Mouse (Mus musculus) forebrain, embryonic 12.5 days (tissue): ENCODE measurements around the gene Icam5. TPM values are rescaled to one million over a fixed set of nuclear protein-coding genes. Genes with fewer than 3 reads are reported as not detected.
"Not testable (repeated sequence)": the region's sequence is repeated elsewhere in the genome, so short reads cannot be mapped to it uniquely, and the experiment has no call there.

Source experiments
- ATAC-seq: fragments of 200-750 bp; cut with Nextera tagmentation; 2 replicates; pipeline ENCODE4 v1.8.0; 2017; ENCODE audit warnings: moderate TSS enrichment; ENCODE audit not compliant: low FRiP score
- H3K27ac ChIP-seq: fragments of 300-500 bp; sonication (generic); 2 replicates; pipeline ENCODE4 v1.5.1; 2016; ENCODE audit warnings: mild to moderate bottlenecking
- H3K27me3 ChIP-seq: fragments of 300-500 bp; sonication (generic); 2 replicates; pipeline ENCODE4 v1.6.1; 2016; ENCODE audit warnings: mild to moderate bottlenecking
- H3K36me3 ChIP-seq: fragments of 300-500 bp; sonication (generic); replicated peaks from 2 replicates; pipeline ENCODE4 v1.6.1; 2016; ENCODE audit warnings: mild to moderate bottlenecking
- H3K4me1 ChIP-seq: fragments of 300-500 bp; sonication (generic); 2 replicates; pipeline ENCODE4 v1.6.1; 2016
- H3K4me2 ChIP-seq: fragments of 300-500 bp; sonication (generic); 2 replicates; pipeline ENCODE4 v1.6.1; 2016; ENCODE audit warnings: mild to moderate bottlenecking, moderate library complexity
- H3K4me3 ChIP-seq: fragments of 300-500 bp; sonication (generic); replicated peaks from 2 replicates; pipeline ENCODE4 v1.5.1; 2016; ENCODE audit warnings: mild to moderate bottlenecking
- H3K9ac ChIP-seq: fragments of 300-500 bp; sonication (generic); 2 replicates; pipeline ENCODE4 v1.6.1; 2016; ENCODE audit warnings: mild to moderate bottlenecking
- H3K9me3 ChIP-seq: fragments of 300-500 bp; sonication (generic); 2 replicates; pipeline ENCODE4 v1.6.1; 2016
- WGBS: fragments of 180-500 bp; shearing (Covaris S2); methylation state at CpG from one replicate; pipeline ENCODE4 v1.1.7; 2016; 5-methylcytosine and 5-hydroxymethylcytosine counted together
- polyA plus RNA-seq: library from polyadenylated mRNA; unstranded; fragments of >200 nt; fragmentation: Nextera tagmentation; extraction: Ambion mirVana; gene quantifications from 2 replicates; pipeline ENCODE4 v1.2.1, GENCODE M21; 2016

The Icam5 gene
- polyA plus RNA-seq: 0.13 TPM in 2 replicates

- H3K4me3 ChIP-seq: peak within 1 kb of the TSS; percentile 46
- H3K36me3 ChIP-seq: no peaks in the 10 kb centered on the region
- peaks cover 99% of the 10 kb centered on the region for H3K27me3 ChIP-seq
- under 1% methylated on average over 35 of the region's 35 CpGs for WGBS
- H3K27ac ChIP-seq: no peak within 1 kb of the TSS
- H3K4me2 ChIP-seq: peak within 1 kb of the TSS; percentile 87
- peak; percentile 20; the same call in 1 of the 2 replicates for ATAC-seq
- peak within 1 kb of the TSS; percentile 45; the same call in 1 of the 2 replicates for H3K9ac ChIP-seq
- H3K9me3 ChIP-seq: no peaks in the 10 kb centered on the region
- H3K4me1 ChIP-seq: peaks cover 59% of the 10 kb centered on the region
Observed at GRCm38 (mm10) chr9:21031896-21032351, at the start of gene Icam5. Gene Icam5, plus strand, starts transcription at chr9:21032073.

DNA sequence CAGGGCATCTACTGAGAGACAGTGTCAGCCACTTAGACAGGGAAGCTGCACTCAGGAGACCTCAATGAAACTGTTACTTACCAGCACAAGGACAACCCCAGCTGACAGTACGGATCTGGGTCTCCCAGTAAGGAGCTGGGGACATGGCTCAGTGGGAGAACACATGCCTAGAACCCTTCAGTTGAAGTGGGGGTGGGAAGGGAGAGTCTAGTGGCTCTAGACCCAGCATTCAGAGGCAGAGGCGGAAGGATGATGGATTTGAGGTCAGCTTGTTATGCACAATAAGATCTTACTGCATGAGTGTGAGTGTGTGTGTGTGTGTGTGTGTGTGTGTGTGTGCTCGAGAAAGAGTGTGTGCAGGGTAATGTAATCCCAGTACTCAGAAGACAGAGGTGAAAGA, 49.7 kb upstream of the Icam5 start:
- no peak for ATAC-seq
- Histone ChIP-seq H3K4me1 (no peaks in the 10 kb centered on the region), H3K27ac (no peak overlapping the region), H3K4me2 (no peak overlapping the region), H3K9ac (no peak overlapping the region), H3K9me3 (no peaks in the 10 kb centered on the region), H3K27me3 (peaks cover 7% of the 10 kb centered on the region; the same call in 1 of the 2 replicates), H3K36me3 (no peaks in the 10 kb centered on the region), H3K4me3 (no peak overlapping the region)
- WGBS: 79% methylated on average over 3 of the region's 3 CpGs

- Histone ChIP-seq H3K9ac (no peak overlapping the region), H3K4me3 (no peak overlapping the region), H3K9me3 (no peaks in the 10 kb centered on the region), H3K4me1 (no peaks in the 10 kb centered on the region), H3K36me3 (no peaks in the 10 kb centered on the region), H3K27ac (no peak overlapping the region), H3K4me2 (no peak overlapping the region), H3K27me3 (peaks cover 14% of the 10 kb centered on the region; the same call in 1 of the 2 replicates)
- WGBS: 74% methylated on average over 5 of the region's 5 CpGs
- no peak for ATAC-seq
Observed at GRCm38 (mm10) chr9:20983169-20983568, 48.7 kb upstream of the Icam5 start.

DNA sequence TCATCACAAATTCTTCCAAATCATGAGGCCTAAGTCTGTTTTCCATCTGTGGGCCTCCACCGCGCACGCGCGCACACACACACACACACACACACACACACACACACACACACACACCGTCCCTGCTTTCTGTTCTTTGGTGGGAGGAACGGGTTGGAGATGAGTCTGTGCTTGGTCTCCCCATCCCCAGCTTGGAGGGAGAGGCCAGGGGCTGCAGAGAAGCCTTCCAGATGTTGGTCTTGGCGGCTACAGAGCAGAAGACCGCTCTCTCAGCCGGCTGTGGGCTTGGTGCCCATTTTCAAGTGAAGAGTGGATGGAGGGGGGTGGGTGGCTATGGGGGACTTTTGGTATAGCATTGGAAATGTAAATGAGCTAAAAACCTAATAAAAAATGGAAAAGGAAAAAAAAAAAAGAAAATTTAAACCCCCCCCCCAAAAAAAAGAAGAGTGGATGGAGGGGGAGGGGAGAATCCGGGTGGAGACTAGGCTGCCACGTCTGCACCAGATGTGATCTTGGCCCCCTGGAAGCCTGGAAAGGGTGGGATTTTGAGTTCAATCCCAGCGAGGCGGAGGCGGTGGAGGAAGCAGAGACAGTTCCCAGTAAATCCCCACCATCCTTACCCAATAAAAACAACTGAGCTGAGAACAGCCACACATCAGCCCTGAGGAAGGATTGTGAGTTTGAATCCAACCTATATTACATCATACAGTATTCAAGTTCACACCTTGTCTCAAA, 44.8 kb upstream of the Icam5 start:
- no peak overlapping the region for H3K27ac ChIP-seq
- no peak overlapping the region for H3K9ac ChIP-seq
- peaks cover 6% of the 10 kb centered on the region for H3K4me1 ChIP-seq
- peaks cover 27% of the 10 kb centered on the region for H3K27me3 ChIP-seq
- no peaks in the 10 kb centered on the region for H3K9me3 ChIP-seq
- no peak overlapping the region for H3K4me3 ChIP-seq
- 64% methylated on average over 15 of the region's 15 CpGs for WGBS
- H3K4me2 ChIP-seq: no peak overlapping the region
- H3K36me3 ChIP-seq: no peaks in the 10 kb centered on the region
- ATAC-seq: no peak

DNA sequence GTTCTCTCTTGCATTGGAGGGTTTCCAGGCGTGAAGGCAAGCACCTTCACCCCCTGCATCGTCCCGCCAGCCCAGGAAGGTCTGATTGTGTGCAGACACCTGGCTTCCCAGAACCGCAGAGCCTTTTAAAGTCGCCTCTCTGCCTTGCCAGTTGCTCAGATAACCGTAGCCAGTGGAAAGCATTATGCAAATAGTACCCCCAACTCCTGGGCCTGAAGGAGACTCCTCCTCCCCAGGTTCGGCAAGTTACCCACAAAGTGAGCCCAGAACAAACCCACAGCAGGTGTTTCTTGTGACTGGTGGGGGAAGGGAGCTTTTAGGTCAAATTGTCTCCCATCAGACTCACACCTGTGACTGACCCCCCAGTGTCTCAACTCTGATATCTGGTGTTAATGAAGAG, 43.9 kb upstream of the Icam5 start:
- Histone ChIP-seq H3K9ac (no peak overlapping the region), H3K27ac (no peak overlapping the region), H3K27me3 (peaks cover 26% of the 10 kb centered on the region), H3K4me3 (no peak overlapping the region), H3K4me2 (no peak overlapping the region), H3K9me3 (no peaks in the 10 kb centered on the region), H3K36me3 (no peaks in the 10 kb centered on the region), H3K4me1 (peaks cover 6% of the 10 kb centered on the region)
- ATAC-seq: no peak
- WGBS: 20% methylated on average over 7 of the region's 7 CpGs

DNA sequence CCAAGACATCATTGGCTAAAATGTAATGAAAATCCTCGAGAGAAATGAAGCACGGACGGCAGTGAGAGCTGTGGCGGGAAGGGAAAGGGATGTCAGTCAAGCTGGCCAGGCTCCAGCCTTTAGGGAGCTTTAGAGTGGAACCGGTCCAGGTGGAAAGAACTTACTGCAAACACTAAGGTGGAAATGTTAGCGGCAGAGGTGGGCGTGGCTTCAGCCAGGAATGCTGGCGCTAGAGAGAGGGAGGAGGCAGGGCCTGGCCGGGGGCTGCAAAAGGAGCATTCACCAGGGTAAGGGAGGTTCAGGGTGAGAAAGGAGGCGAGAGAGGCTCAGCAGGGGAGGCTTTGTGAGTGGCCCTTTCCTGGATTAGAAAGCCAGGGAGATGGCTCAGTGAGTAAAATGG, 41.0 kb upstream of the Icam5 start:
- H3K4me1 ChIP-seq: peaks cover 6% of the 10 kb centered on the region
- H3K4me3 ChIP-seq: no peak overlapping the region
- H3K9me3 ChIP-seq: no peaks in the 10 kb centered on the region
- WGBS: 4% methylated on average over 10 of the region's 10 CpGs
- ATAC-seq: no peak
- no peak overlapping the region for H3K27ac ChIP-seq
- H3K4me2 ChIP-seq: peak overlapping the region; percentile 20; the same call in 1 of the 2 replicates
- H3K36me3 ChIP-seq: no peaks in the 10 kb centered on the region
- H3K27me3 ChIP-seq: peaks cover 26% of the 10 kb centered on the region
- no peak overlapping the region for H3K9ac ChIP-seq

DNA sequence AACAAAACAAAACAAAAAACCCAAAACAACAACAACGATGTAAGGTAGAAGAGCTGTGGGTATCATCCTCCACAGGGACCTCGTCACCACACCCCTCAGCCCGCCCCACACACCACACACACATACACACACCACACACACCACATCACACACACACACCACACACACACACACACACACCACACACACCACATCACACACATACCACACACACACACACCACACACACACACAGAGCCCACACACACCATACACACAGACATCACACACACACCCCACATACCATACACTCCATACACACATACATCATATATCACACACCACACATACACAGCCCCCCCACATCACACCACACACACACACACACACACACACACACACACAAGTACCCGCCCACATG, 40.3 kb upstream of the Icam5 start:
- Histone ChIP-seq H3K4me2 (no peak overlapping the region), H3K4me3 (no peak overlapping the region), H3K9me3 (no peaks in the 10 kb centered on the region), H3K27me3 (peaks cover 26% of the 10 kb centered on the region), H3K9ac (no peak overlapping the region), H3K4me1 (peaks cover 6% of the 10 kb centered on the region), H3K36me3 (no peaks in the 10 kb centered on the region), H3K27ac (no peak overlapping the region)
- 82% methylated on average over 4 of the region's 4 CpGs for WGBS
- no peak for ATAC-seq

- 69% methylated on average over 5 of the region's 5 CpGs for WGBS
- no peaks in the 10 kb centered on the region for H3K9me3 ChIP-seq
- H3K9ac ChIP-seq: no peak overlapping the region
- peaks cover 17% of the 10 kb centered on the region for H3K27me3 ChIP-seq
- no peak for ATAC-seq
- peaks cover 6% of the 10 kb centered on the region for H3K4me1 ChIP-seq
- H3K27ac ChIP-seq: no peak overlapping the region
- H3K4me3 ChIP-seq: no peak overlapping the region
- H3K4me2 ChIP-seq: no peak overlapping the region
- no peaks in the 10 kb centered on the region for H3K36me3 ChIP-seq
Observed at GRCm38 (mm10) chr9:20993165-20993898, 38.5 kb upstream of the Icam5 start.

- Histone ChIP-seq H3K27ac (no peak overlapping the region), H3K9ac (no peak overlapping the region), H3K36me3 (no peaks in the 10 kb centered on the region), H3K4me3 (no peak overlapping the region), H3K27me3 (peaks cover 8% of the 10 kb centered on the region; the same call in 1 of the 2 replicates), H3K4me1 (peaks cover 6% of the 10 kb centered on the region), H3K9me3 (no peaks in the 10 kb centered on the region), H3K4me2 (no peak overlapping the region)
- 71% methylated on average over 3 of the region's 3 CpGs for WGBS
- ATAC-seq: no peak
Observed at GRCm38 (mm10) chr9:20995069-20995468, 36.8 kb upstream of the Icam5 start.

DNA sequence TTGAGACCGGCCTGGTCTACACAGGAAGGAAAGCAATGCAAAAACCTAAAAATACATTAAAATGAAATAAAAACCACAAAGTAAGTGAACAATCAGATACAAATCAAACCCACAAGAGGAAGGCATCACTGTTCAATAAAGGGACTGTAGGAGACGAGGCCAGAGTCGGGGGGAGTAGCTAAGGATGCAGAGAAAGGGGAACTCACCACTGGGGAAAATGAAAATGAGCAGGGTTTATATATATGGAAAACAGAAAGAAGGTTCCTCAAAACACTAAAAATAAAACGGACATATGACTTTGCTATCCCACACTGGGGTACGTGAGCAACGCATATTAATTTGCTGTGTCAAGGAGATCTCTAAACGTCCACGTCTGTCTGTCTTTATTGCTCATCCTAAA, 34.8 kb upstream of the Icam5 start:
- no peak for ATAC-seq
- Histone ChIP-seq H3K9me3 (no peaks in the 10 kb centered on the region), H3K4me1 (no peaks in the 10 kb centered on the region), H3K27me3 (no peaks in the 10 kb centered on the region), H3K4me3 (no peak overlapping the region), H3K4me2 (no peak overlapping the region), H3K27ac (no peak overlapping the region), H3K36me3 (no peaks in the 10 kb centered on the region), H3K9ac (no peak overlapping the region)
- WGBS: 90% methylated on average over 8 of the region's 8 CpGs

DNA sequence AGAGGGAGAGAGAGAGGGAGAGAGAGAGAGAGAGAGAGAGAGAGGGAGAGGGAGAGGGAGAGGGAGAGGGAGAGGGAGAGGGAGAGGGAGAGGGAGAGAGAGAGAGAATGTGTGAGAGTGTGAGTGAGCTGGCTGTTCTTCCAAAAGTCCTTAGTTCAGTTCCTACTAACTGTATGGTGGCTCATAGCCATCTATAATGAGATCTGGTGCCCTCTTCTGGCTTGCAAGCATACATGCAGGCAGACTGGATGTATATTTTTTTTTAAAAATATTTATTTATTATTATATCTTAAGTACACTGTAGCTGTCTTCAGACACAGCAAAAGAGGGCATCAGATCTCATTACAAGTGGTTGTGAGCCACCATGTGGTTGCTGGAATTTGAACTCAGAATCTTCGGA, 33.5 kb upstream of the Icam5 start:
- ATAC-seq, H3K4me2 ChIP-seq, H3K9ac ChIP-seq, H3K4me3 ChIP-seq, H3K27me3 ChIP-seq, H3K4me1 ChIP-seq, H3K9me3 ChIP-seq, H3K36me3 ChIP-seq, H3K27ac ChIP-seq: not testable (repeated sequence)
- WGBS: 80% methylated on average over 1 of the region's 1 CpGs

DNA sequence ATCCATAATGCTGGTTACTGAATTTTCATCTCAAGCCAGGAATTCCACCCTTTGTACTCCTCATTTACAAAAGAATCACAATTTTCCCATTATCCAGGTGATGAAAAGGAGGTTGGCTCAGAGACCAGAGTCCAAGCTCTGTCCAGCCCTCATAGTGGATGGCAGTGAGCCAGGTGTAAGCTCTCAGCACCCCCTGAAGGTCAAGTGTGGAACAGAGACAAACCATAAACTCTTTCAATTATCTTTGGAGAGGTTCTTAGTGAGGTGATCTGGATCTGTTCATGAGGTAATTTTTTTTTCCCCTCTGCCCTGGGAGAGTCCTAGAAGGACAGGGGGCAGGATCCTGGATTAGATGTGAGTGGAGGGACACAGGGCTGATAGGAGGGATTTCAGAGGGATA, 31.1 kb upstream of the Icam5 start:
- no peak overlapping the region for H3K27ac ChIP-seq
- H3K27me3 ChIP-seq: no peaks in the 10 kb centered on the region
- H3K4me3 ChIP-seq: no peak overlapping the region
- ATAC-seq: no peak
- peaks cover 13% of the 10 kb centered on the region for H3K36me3 ChIP-seq
- H3K4me1 ChIP-seq: peaks cover 12% of the 10 kb centered on the region
- no peaks in the 10 kb centered on the region for H3K9me3 ChIP-seq
- no peak overlapping the region for H3K9ac ChIP-seq
- no peak overlapping the region for H3K4me2 ChIP-seq
